Mouse (Mus musculus): ENCODE measurements at regions not wholly inside any gene's neighbourhood (a gene's known extent, or its start where the extent isn't known, plus 50 kb on each side); places are given as distances from the start of the nearest gene placed in this dataset.

DNA sequence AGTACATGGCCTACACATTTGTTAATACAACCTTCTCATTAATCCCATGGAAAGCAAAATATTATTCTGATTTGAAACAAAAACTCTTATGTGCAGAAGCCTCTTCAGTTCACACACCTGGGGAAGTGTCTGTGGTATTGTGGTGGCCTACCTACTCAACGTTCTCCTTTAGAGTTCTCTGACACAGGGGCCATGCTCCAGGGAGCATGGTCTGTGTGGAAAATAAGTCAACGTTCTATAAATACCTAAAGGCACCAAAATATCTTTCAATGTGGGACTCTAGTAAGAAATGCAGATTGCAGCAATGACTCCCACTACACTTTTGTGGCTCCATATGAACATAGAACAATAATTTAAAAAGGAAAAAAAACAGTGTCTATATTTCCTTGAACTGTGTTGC is 489.0 kb upstream of the A1bg start:
- no peak for DNase-seq (ENCODE audit: low read depth, low spot score)

DNA sequence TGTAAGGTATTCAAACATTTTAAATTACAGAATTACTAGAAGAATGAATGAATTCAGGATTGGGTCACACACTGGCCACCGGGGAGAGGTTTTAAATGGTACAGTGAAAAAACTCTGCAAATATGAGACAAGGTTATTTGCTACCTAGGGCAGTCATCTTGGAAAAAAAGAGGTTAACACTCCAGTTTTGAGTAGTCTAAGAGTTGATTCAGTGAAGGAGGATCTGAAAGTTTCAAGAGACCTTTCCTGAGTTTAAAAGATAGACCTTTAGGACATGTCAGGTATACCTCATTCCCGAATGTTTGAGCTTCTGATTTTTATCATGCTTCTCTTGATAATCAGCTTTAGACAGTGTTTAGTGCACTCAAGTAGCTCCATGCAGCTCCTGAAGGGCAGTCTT is 488.0 kb upstream of the A1bg start:
- DNase-seq (ENCODE audit: low read depth, low spot score), result no peak

DNA sequence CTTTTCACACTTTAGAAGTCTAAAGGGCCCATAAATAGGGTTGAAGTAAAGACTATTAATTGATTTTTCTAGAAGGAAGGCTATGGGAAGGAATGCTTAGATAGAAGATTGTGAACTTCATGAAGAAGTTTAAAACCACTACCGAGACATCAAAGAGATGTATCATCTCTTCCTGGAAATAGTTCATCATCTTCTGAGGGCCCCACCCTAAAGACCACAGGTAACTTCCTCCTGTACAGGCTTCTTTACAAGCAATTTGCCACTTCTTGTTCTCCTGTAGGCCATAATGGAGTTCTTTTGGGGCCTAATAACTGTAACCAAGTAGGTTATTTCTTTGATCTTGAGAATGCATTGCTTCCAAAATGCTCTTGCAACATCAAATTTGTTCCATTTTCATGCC is 485.8 kb upstream of the A1bg start:
- DNase-seq (ENCODE audit: low read depth, low spot score), result no peak

DNA sequence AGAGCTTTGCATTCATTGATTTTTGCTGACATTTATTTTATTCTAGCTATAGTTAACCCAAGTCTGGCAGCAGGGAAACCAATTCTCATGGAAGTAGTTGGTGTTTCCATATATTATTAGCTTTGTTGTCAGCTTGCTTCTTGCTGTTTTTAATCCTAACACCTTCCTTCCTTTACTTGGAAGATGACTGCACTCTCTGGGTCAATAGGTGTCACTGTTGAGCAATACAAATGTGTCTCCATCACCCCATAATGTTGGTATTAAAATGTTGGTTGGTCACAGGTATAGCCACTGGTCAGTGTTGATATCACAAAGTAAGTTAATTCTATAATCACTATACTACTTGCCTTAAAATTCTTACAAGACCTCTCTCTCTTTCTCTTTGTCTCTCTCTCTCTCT is 477.9 kb upstream of the A1bg start:
- no peak for DNase-seq (ENCODE audit: low read depth, low spot score)

DNA sequence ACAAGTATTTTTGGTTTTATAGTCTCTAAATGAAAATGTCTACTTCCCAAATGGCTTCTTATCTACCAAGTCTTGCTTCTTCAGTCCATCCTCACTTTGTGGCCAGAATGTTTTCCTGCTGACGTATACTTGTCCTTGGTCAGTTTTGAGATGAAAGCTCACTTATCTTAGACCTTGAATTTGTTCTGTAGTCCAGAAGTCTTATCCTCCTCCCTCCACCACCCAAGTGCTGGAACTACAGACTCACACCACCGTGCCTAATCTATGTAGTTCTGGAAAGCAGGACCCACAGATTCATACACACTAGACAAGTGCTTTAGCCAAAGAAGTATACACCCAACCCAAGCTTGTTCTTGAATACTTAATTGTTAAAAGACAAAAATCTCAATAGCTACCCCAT is 477.2 kb upstream of the A1bg start:
- DNase-seq (ENCODE audit: low read depth, low spot score), result no peak

DNA sequence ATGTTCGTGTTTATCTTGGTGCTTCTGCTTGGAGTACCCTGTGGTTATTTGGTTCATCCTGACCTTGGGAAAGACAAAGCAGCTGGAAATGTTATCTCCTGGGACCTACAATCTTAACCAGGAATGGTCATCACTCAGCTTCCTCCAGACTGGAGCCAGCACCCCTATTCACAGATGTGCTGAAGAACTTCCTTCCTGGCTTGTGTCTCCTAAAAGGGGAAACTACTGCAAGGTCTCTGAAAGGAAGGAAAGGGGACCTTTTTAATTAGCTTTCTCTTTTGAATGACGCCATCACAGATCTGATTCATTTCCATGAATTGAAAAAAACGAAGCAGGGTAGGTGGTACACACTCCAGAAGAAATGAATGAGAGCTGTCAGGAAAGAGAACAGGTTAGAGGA is 476.0 kb upstream of the A1bg start:
- no peak for DNase-seq (ENCODE audit: low read depth, low spot score)

DNA sequence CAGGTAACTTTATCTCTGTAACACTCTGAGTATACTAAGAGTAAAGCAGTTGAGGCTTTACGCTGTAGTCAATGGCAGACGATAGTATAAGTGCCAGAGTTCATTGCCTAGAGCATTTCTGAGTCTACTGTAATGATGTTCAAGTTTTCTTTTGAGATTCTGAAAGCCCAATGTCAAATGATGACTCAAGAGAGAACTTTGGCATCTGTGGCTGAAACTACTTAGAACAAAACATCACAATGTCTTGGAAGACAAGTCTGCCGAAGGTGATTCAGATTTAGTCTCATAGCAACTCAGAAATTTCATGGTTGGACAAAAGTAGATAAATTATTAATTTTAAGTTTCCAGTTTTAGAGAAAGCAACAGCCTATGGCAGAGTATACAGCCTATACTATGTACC is 474.2 kb upstream of the A1bg start:
- DNase-seq (ENCODE audit: low read depth, low spot score), result no peak

DNA sequence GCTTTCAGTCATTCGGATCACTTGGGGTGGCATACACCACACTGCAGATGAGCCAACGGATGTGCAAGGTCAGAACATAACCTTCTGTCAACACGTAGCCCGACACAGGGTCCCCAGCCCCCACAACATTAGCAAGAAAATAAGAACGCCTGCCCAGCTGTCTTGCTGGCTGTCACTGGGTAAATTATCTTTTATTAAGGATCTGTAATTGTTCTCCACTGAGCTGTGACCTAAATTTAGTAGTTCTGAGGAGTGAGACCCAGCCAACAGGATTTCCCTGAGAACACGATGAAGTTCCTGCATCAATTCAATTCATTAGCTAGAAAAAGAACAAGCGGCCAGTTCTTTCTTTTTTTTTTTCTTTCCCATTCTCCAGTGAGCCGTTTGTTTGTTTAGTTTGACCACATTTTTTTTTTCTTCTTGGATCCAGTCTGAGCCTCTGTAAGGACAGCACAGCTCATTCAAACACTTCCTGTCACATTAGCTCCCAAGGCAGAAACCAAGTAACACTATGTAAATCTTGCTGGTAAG is 472.5 kb upstream of the A1bg start:
- peak; percentile 4 for DNase-seq (ENCODE audit: low read depth, low spot score)

DNA sequence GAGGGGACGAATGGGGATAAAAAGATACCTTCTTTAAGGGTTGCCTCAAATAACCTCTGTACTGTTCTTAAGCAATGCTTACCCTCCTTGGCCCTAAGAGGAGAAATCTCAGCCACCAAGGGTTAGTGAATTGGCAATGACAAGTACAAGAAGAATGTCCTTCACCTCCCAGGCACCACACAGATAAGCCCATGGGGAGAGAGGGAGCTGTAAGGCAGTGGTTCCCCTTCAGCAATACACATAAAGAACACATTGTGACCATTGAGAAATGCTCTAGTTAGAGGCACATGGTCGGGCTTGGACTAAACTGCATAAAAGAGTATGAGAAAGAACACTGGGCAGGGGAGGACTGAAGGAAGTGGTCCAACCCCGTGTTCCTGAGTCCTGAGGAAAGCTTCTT is 457.9 kb upstream of the A1bg start:
- no peak for DNase-seq (ENCODE audit: low read depth, low spot score)

DNA sequence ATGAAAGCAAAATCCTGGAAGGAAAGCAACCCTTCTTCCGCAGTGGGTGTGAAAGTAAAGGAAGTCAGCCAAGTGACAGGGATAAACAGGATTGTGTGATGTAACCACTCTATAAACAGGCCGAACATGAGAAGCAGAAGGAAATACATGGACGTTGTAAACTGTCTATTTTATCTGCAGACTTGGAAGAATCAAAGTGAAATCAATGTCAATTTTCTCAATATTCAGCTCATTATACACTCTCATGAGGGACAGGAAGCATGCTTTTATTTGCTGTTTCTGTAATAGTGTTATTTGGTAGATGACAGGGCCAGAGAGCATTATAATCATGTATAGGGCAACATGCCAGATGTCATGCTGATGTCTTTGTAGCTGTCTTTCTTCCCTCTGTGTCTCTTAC is 443.5 kb upstream of the A1bg start:
- no peak for DNase-seq (ENCODE audit: low read depth, low spot score)

DNA sequence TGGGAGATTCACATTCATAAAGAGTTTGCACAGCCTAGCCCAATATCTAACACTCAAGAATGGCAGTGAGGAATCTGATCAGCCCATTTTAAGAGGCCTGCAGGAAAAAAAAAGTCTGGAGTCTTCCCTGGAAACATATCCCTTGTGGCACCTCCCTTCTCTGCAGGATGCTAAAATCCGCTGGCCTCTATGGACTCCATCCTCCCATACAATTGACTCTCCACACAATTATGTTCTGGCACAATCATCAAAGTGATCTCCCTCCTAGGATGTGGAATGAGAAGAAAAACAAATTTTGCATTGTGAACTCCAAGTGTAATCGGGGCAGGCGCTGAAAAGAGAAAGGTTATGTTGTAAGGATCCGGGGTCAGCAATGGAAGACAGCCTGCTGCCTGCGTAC is 442.7 kb upstream of the A1bg start:
- DNase-seq (ENCODE audit: low read depth, low spot score), result no peak

DNA sequence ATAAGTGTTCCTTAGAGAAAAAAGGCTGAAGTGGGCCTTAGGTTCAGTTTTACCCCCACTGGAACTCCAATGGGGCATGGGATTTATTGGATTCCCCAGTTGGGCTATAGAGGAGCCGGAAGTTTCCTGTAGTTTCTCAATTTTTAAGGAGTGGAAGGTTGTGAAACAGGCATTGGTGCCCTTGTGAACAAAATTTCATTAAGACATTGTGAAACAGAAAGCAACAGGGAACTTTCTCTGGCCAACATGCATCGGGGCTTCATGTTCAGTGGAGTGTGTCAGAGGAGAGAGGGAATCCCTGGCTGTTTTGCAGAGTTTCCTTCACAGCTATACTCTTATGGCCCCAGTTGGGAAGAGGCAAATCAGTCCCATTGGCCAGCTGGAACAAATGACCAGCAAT is 441.6 kb upstream of the A1bg start:
- no peak for DNase-seq (ENCODE audit: low read depth, low spot score)

DNA sequence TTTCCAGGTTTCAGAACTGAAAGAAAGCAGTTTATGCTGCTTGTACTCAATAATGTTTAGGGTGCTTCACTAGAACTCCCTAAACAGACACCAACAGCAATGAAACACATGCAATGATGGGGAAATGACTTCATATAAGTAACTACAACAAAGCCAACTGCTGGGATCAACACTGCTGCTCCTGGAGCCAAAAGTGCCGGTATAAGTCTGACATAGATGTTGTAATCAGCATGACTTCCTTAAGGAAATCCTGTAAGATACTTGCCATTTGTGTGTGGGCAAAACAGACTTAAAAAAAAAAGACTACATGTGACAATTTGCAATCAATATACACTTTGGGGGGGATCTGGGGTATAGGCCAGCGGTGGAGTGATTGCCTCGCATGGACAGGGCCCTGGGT is 438.4 kb upstream of the A1bg start:
- DNase-seq (ENCODE audit: low read depth, low spot score), result no peak

DNA sequence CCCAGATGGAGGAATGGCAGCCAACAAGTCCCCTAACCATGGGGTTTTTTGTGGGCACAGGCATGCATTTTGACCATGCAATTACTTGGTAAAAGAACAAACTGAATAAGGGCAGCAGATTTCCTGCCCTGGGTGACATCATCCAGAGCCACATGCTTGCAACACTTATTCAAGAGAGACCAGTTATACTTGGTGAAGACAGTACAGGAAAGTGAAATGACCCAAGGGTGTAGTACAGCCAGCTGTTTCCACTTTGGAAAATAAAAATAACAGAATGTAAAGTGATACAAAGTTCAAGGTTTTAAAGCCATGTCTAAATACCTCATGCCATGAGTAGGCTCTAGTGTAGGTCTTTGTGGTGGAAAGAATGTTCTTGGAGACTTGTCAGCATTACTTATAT is 432.5 kb upstream of the A1bg start:
- DNase-seq (ENCODE audit: low read depth, low spot score), result no peak

DNA sequence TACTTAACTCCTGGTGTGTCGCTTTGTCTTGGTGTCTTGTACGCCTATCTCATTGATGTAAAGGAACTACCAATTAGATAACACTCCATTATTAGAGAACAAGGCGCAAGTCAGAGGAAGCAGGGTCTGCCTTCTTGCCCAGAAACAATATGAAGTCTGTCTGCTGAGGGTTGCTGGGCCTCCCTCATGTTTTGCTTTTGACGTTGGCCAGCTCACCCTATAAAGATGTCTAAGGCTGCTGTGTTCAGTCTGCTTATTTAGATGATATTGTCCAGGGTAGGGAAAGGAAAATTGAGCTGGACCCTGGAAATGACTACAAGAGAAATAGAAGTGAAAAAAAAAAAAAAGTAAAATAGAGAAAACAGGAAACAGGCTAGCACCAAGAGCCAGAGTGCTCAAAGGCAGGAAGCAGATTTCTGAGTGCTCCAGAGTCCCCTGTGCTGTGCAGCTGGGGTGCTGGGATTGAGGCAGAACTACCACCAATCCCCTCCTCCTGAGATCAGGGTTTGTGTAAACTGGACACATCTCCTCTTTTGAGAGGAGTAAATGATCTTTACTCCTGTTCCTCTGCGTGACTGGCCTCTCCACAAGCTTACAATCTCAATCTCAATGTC is 429.0 kb upstream of the A1bg start:
- DNase-seq (ENCODE audit: low read depth, low spot score), result no peak

DNA sequence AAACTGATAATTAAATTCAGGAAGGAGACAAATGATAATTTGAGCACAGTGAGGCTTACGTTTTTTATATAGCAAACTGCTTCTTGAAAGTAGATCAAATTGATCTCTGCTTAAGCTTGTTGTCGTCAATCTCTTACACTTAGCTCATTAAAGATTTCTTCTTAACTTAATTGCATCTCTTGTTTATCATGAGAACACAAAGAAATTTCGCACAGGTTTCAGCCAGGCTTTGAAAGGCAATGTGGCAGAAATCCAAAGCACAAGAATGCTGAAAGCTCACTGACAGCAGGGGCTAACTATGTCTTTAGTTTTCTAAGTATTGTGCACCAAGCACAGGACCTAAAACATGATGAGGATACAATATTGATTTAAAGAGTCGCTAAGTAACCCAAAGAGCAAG is 422.3 kb upstream of the A1bg start:
- no peak for DNase-seq (ENCODE audit: low read depth, low spot score)

DNA sequence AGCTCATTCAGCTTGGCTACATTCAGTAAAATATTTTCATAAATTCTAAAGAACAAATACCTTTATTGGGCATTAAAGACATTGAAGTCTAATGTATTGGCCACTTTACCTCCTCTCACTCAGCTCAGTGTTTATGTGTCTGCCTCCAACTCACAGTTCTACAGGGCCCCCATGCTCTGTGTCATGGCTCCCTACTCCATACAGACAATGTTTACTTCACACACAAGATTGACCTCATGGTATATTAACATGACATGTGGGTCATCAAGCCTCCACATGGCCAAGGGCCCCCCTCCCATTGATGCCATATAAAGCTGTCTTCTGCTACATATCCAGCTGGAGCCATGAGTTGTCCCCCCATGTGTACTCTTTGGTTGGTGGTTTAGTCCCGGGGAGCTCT is 419.8 kb upstream of the A1bg start:
- DNase-seq (ENCODE audit: low read depth, low spot score), result no peak

DNA sequence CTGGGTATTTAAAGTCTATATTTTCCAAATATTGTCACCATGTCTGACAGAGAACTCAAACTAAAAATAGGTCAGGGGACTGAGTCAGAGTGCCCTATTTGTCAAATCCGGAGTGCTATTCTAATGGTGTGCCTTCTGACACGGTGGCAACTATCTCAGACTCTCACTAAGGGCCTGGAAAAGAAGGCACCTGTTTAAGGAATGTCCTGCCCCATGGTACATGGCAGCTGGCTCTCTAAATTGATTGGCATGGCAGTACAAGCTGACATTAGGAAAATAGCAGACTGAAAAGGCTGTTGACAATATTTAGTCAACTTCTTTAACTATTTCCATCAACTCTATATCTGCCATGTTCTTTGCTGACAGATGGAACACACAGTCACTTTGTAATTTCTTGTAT is 405.1 kb upstream of the A1bg start:
- DNase-seq (ENCODE audit: low read depth, low spot score), result no peak

DNA sequence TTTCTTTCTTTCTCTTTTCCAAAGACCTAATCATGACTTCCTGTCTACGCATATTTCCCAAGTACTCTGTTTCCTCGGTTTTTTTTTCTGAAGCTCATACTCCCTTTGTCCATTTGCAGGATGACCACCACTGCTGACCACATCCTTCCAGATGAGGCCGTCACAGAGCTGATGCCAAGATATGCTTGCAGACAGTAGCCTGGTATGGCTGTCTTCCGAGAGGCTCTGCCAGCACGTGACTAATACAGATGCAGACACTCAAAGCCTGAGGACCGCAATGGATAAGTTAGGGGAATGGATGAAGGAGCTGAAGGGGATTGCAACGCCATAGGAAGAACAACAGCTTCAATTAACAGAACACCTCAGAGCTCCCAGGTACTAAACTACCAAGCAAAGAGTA is 399.4 kb upstream of the A1bg start:
- no peak for DNase-seq (ENCODE audit: low read depth, low spot score)

DNA sequence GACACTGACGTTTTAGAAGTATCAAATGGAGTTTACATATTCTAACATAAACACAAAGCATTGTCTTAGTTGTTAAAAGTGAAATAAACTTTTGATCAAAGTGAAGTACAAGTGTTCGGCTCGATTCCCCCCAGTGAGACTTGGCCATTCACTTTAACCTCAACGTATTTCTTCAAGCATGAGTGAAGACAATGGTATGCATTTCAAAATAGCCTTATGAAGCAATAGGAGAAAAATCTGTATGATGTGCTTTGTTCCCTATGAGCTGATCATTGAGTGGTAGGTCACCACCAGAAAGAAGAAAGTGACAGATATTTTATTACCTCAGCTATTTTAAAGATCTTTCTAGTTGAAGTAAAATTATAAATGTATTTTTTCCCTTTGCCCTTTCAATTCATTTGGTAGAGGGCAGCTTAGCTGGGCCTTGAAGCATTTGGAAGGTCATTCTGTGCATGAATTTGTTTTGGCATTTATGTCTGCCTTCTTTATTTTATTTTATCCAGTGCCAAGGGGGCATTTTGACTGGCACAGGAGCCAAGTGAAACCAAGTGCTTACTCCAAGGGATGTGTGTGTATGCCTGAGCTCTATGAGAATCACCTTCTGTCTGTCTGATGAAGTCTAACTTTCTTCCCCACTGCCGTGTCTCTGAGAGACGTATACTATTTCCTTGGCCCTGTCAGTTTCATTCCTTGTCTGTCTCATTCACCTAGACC is 386.8 kb upstream of the A1bg start:
- DNase-seq (ENCODE audit: low read depth, low spot score), result no peak

DNA sequence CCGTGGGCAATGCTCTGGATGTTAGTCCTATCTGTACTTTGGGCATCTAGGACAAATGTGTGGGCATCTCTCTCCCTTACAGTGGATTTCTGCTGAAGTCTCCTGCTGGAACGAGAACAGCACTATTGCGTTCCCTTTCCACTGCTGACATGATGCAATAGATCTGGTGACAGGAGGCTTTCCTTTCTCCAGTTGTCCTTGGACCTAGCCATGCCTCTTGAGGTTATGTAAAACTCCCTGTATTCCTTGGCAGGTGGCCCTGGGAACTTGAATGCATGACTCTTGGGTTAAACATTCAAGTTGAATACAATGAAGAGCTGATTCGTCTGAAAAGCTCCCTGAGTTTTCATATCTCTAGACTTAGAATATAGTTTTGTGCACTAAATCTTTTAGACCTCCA is 386.1 kb upstream of the A1bg start:
- DNase-seq (ENCODE audit: low read depth, low spot score), result no peak

DNA sequence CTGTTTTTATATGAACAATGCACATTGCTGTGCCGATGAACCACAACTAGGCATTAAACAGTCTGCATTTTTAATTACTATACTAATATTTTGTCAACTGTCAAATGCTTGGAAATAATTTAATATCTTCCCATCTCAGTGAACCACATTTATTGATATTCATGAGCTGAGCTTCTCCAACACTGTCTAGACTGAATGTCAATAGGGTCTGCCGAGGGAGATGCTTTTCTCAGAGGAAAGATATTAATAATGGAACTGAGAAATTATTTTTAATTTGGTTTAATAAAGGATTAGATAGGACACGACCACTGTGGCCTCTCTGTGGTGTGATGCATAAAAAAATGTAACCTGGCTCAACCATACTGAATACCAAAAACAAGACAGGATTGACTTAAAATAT is 381.7 kb upstream of the A1bg start:
- no peak for DNase-seq (ENCODE audit: low read depth, low spot score)

DNA sequence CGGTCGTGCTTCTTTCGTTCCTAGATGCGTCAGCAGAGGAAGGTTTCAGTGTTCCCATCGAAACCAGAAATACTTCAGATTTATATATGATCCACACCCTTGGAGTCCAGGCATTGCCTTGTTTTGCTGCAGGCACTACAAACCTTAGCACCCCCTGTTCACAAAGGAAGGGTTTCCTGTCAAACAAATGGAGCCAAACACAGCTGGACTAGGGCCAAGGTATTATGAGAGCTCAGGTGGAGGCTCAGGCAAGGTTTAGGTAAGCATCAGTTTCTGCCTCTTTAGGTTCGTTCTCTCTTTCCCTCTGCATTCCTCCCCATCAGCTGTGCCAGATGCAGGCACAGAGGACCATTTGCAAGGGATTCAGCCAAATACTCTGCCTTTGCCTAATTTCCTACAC is 377.0 kb upstream of the A1bg start:
- DNase-seq (ENCODE audit: low read depth, low spot score), result no peak
